Mouse (Mus musculus) kidney, adult 2 months (tissue): ENCODE measurements at regions not wholly inside any gene's neighbourhood (a gene's known extent, or its start where the extent isn't known, plus 50 kb on each side); places are given as distances from the start of the nearest gene placed in this dataset.

Experiments used
- CTCF ChIP-seq: fragments of 200-500 bp; conservative IDR thresholded peaks from 2 replicates; pipeline ENCODE4 v1.5.1; 2011; ENCODE audit warnings: low read depth, mild to moderate bottlenecking, control low read depth, low read length, moderate library complexity, mixed read lengths; ENCODE audit not compliant: insufficient read depth, insufficient read length
- POLR2A ChIP-seq: fragments of 200-500 bp; IDR thresholded peaks from one replicate; pipeline ENCODE4 v1.6.1; 2011; ENCODE audit warnings: low read depth, low read length, control low read depth

DNA sequence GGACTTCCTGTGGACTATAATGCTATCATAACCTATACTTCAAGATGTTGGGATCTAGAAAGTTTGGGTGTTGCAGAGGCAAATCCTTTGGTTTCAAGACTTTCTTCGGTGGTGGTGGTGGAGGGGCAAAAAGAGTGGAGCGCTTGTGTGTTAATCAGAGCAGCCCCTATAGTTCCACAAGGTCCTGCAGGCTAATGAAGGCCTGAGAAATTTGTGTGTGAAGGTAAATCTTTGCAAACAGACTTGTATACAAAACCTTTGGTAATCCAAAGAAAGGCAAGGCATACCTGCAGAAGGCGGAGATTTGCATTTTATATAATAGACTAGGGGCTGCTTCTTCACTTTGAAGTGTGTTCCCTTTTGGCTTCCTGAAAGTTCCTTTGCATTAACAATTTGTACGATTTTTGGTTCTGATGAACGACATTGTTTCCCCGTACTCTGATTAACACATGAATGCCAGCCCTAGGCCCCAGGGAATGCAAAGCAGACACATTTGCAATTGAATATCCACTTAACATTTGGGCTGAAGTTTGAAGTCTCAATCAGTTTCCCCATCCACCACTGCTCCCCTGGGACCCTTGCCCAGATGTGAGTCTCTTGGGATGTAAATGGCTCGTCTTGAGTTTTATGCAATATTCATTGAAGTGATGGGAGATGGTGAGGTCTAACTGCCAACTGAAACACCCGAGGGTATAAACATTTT is 1150.7 kb downstream of the Mrps31 start:
- TF ChIP-seq CTCF (no peak), POLR2A (no peak)
